Mouse (Mus musculus) mature B cell (primary cell): ENCODE data around the gene Rpl21.

ENCODE experiments used
- in situ Hi-C: fragments of 300-500 bp; cut with MboI; formaldehyde crosslinking; loops from 2 replicates; pipeline ENCODE4 v1.14.3; 2019

The Rpl21 gene

GRCm38 (mm10) chr5:146832769-146833448 lies at the start of gene Rpl21:
Gene Rpl21, plus strand, starts transcription at chr5:146832890.
- in situ Hi-C loops: no loop called here

- in situ Hi-C loops: no loop called here
Measured at GRCm38 (mm10) chr5:146783300-146783699, 49.4 kb upstream of the Rpl21 start.

GRCm38 (mm10) chr5:146783891-146784290 lies 48.8 kb upstream of the Rpl21 start:
- in situ Hi-C loops: no loop called here

- in situ Hi-C loops: no loop called here
Measured at GRCm38 (mm10) chr5:146786123-146786522, 46.6 kb upstream of the Rpl21 start.

GRCm38 (mm10) chr5:146789413-146789812 lies 43.3 kb upstream of the Rpl21 start:
- in situ Hi-C loops: no loop called here

GRCm38 (mm10) chr5:146790944-146791343 lies 41.7 kb upstream of the Rpl21 start:
- in situ Hi-C loops: no loop called here

GRCm38 (mm10) chr5:146792140-146792791 lies 40.4 kb upstream of the Rpl21 start:
- in situ Hi-C loops: no loop called here

GRCm38 (mm10) chr5:146793630-146794083 lies 39.0 kb upstream of the Rpl21 start:
- in situ Hi-C loops: no loop called here

- in situ Hi-C loops: no loop called here
Measured at GRCm38 (mm10) chr5:146794084-146794852, 38.4 kb upstream of the Rpl21 start.

- in situ Hi-C loops: no loop called here
Measured at GRCm38 (mm10) chr5:146794853-146795252, 37.8 kb upstream of the Rpl21 start, which contains the start of gene Usp12. Gene Usp12, minus strand, starts transcription at chr5:146795006.

GRCm38 (mm10) chr5:146795728-146796127 lies 37.0 kb upstream of the Rpl21 start:
- in situ Hi-C loops: no loop called here

- in situ Hi-C loops: no loop called here
Measured at GRCm38 (mm10) chr5:146798031-146798430, 34.7 kb upstream of the Rpl21 start.

- in situ Hi-C loops: no loop called here
Measured at GRCm38 (mm10) chr5:146806004-146806430, 26.7 kb upstream of the Rpl21 start.

- in situ Hi-C loops: no loop called here
Measured at GRCm38 (mm10) chr5:146809951-146810350, 22.7 kb upstream of the Rpl21 start.

GRCm38 (mm10) chr5:146812866-146813265 lies 19.8 kb upstream of the Rpl21 start:
- in situ Hi-C loops: no loop called here

- in situ Hi-C loops: no loop called here
Measured at GRCm38 (mm10) chr5:146813421-146813820, 19.3 kb upstream of the Rpl21 start.

- in situ Hi-C loops: no loop called here
Measured at GRCm38 (mm10) chr5:146815394-146815793, 17.3 kb upstream of the Rpl21 start.

GRCm38 (mm10) chr5:146817583-146817982 lies 15.1 kb upstream of the Rpl21 start:
- in situ Hi-C loops: no loop called here

GRCm38 (mm10) chr5:146818906-146819623 lies 13.6 kb upstream of the Rpl21 start:
- in situ Hi-C loops: no loop called here

- in situ Hi-C loops: no loop called here
Measured at GRCm38 (mm10) chr5:146823005-146823404, 9.7 kb upstream of the Rpl21 start.

- in situ Hi-C loops: no loop called here
Measured at GRCm38 (mm10) chr5:146829528-146829927, 3.2 kb upstream of the Rpl21 start.

GRCm38 (mm10) chr5:146832435-146832768 lies 288 bp upstream of the Rpl21 start:
- in situ Hi-C loops: no loop called here
